ENCODE assay signal across 9 mouse cellular contexts in genomic region chr4:141120700-141121099, GRCm38 (mm10). TPM values are rescaled to one million over a fixed set of nuclear protein-coding genes. Genes with fewer than 3 reads are reported as not detected.
A peak's percentile ranks its signal among the peaks of the same experiment; 100 is the strongest.
DNase-seq lines count a peak whose midpoint lies in the region; ATAC-seq and TF ChIP-seq lines count a peak whose summit lies in the region.
"Had no signal": no experiment of that assay in that cellular context is flagged by ENCODE, and none has a peak within 500 bp of the region (broad histone marks: within the 10 kb centered on the region; RNA-seq: fewer than 3 reads in every experiment).

No protein-coding gene starts in this region.

- WGBS in embryonic facial prominence, embryonic 11.5 days, result 25% methylated on average over 11 of the region's 11 CpGs
- 23% methylated on average over 11 of the region's 11 CpGs for WGBS in hindbrain, postnatal 0 days
- 28% methylated on average over 11 of the region's 11 CpGs for WGBS in limb, embryonic 11.5 days
- 21% methylated on average over 11 of the region's 11 CpGs for WGBS in midbrain, embryonic 15.5 days

- peak; percentile 46; the same call in 1 of the 2 replicates for ATAC-seq in embryonic facial prominence, embryonic 11.5 days (replicated peaks; ENCODE audit: insufficient number of reproducible peaks, low FRiP score, low TSS enrichment, low read depth)
- peak; percentile 78 for ATAC-seq in hindbrain, postnatal 0 days
- ATAC-seq in limb, embryonic 11.5 days (ENCODE audit: insufficient number of reproducible peaks, low FRiP score, low TSS enrichment, low read depth), result peak; percentile 41; the same call in 1 of the 2 replicates
- ATAC-seq in midbrain, embryonic 15.5 days (replicated peaks), result 0 out of 2 replicates have a peak, but pooled peaks have one; percentile 66

- peak; percentile 90 for TF ChIP-seq CTCF in hindbrain, postnatal 0 days (IDR thresholded peaks at IDR 0.05; ENCODE audit: low read depth)

- no peak overlapping the region for H3K9ac ChIP-seq in embryonic facial prominence, embryonic 11.5 days (replicated peaks; ENCODE audit: low read length)
- no peak overlapping the region for H3K9ac ChIP-seq in hindbrain, postnatal 0 days (replicated peaks; ENCODE audit: low read length)
- no peak overlapping the region for H3K9ac ChIP-seq in limb, embryonic 11.5 days (ENCODE audit: low read length)
- H3K9ac ChIP-seq in midbrain, embryonic 15.5 days, result no peak overlapping the region

- H3K9me3 ChIP-seq in embryonic facial prominence, embryonic 11.5 days (replicated peaks; ENCODE audit: control insufficient read depth, low read length), result no peaks in the 10 kb centered on the region
- H3K9me3 ChIP-seq in hindbrain, postnatal 0 days (ENCODE audit: low read length), result no peaks in the 10 kb centered on the region
- no peaks in the 10 kb centered on the region for H3K9me3 ChIP-seq in limb, embryonic 11.5 days (ENCODE audit: control insufficient read depth, low read length)
- no peaks in the 10 kb centered on the region for H3K9me3 ChIP-seq in midbrain, embryonic 15.5 days

- H3K27ac ChIP-seq in embryonic facial prominence, embryonic 11.5 days (replicated peaks; ENCODE audit: low read depth, low read length), result no peak overlapping the region
- H3K27ac ChIP-seq in hindbrain, postnatal 0 days, result no peak overlapping the region
- H3K27ac ChIP-seq in limb, embryonic 11.5 days (replicated peaks; ENCODE audit: low read depth, low read length), result no peak overlapping the region
- H3K27ac ChIP-seq in midbrain, embryonic 15.5 days, result no peak overlapping the region

- no peaks in the 10 kb centered on the region for H3K27me3 ChIP-seq in embryonic facial prominence, embryonic 11.5 days (ENCODE audit: control insufficient read depth, insufficient read depth, low read length)
- no peaks in the 10 kb centered on the region for H3K27me3 ChIP-seq in hindbrain, postnatal 0 days (ENCODE audit: insufficient read depth, low read length)
- H3K27me3 ChIP-seq in limb, embryonic 11.5 days (ENCODE audit: control insufficient read depth, insufficient read depth, low read length), result no peaks in the 10 kb centered on the region
- H3K27me3 ChIP-seq in midbrain, embryonic 15.5 days (replicated peaks), result no peaks in the 10 kb centered on the region

- no peaks in the 10 kb centered on the region for H3K4me1 ChIP-seq in embryonic facial prominence, embryonic 11.5 days (ENCODE audit: control insufficient read depth, insufficient read depth, low read length)
- H3K4me1 ChIP-seq in hindbrain, postnatal 0 days (ENCODE audit: insufficient read depth, low read length), result no peaks in the 10 kb centered on the region; the same call in 1 of the 2 replicates
- no peaks in the 10 kb centered on the region for H3K4me1 ChIP-seq in limb, embryonic 11.5 days (ENCODE audit: control insufficient read depth, insufficient read depth, low read length)
- H3K4me1 ChIP-seq in midbrain, embryonic 15.5 days, result peaks cover 20% of the 10 kb centered on the region

- H3K4me3 ChIP-seq in embryonic facial prominence, embryonic 11.5 days (ENCODE audit: low read depth, low read length), result no peak overlapping the region
- H3K4me3 ChIP-seq in hindbrain, postnatal 0 days (ENCODE audit: low read length), result no peak overlapping the region
- H3K4me3 ChIP-seq in limb, embryonic 11.5 days (ENCODE audit: low read depth, low read length), result no peak overlapping the region
- H3K4me3 ChIP-seq in midbrain, embryonic 15.5 days, result no peak overlapping the region

- DNase-seq in adrenal gland, postnatal 10 days, result peak; percentile 75
- DNase-seq in adrenal gland, adult 2 months, result no peak
- peak; percentile 56 to 62 for DNase-seq in B cell, adult 2 months
- peak; percentile 80 for DNase-seq in embryonic facial prominence, embryonic 11.5 days (ENCODE audit: low spot score)
- DNase-seq in hindbrain, postnatal 0 days (ENCODE audit: low spot score), result peak; percentile 89
- peak; percentile 81 for DNase-seq in limb, embryonic 11.5 days (ENCODE audit: low spot score)
- DNase-seq in thymus, postnatal 10 days (ENCODE audit: low spot score in 2 of 2), result peak; percentile 38 to 75

- H3K4me2 ChIP-seq in embryonic facial prominence, embryonic 11.5 days (ENCODE audit: low read depth, low read length), result no peak overlapping the region
- no peak overlapping the region; the same call in 1 of the 2 replicates for H3K4me2 ChIP-seq in hindbrain, postnatal 0 days (ENCODE audit: low read depth, low read length)
- no peak overlapping the region for H3K4me2 ChIP-seq in limb, embryonic 11.5 days (ENCODE audit: low read depth, severe bottlenecking)
- H3K4me2 ChIP-seq in midbrain, embryonic 15.5 days, result no peak overlapping the region

- H3K36me3 ChIP-seq in embryonic facial prominence, embryonic 11.5 days (replicated peaks; ENCODE audit: control insufficient read depth, insufficient read depth, low read depth, low read length), result peaks cover 2% of the 10 kb centered on the region
- peaks cover 14% of the 10 kb centered on the region; the same call in 1 of the 2 replicates for H3K36me3 ChIP-seq in hindbrain, postnatal 0 days (ENCODE audit: insufficient read depth, low read length)
- peaks cover 9% of the 10 kb centered on the region; the same call in 1 of the 2 replicates for H3K36me3 ChIP-seq in limb, embryonic 11.5 days (ENCODE audit: control insufficient read depth, insufficient read depth, low read length)
- H3K36me3 ChIP-seq in midbrain, embryonic 15.5 days (replicated peaks), result peaks cover 15% of the 10 kb centered on the region; the same call in 1 of the 2 replicates

RNA-seq across cellular contexts. Expression of gene Szrd1, which starts 18.9 kb away (rescaled TPM):
- total RNA-seq in adrenal gland, postnatal 10 days (2021), result 100 to 1,000 TPM; 111 to 115 TPM
- total RNA-seq in adrenal gland, adult 2 months (2021), result 100 to 1,000 TPM; 130 to 135 TPM
- 65.0 and 75.7 TPM in 2 replicates for polyA plus RNA-seq in adrenal gland, adult 2 months (2012; rRNA removed)
- polyA plus RNA-seq in embryonic facial prominence, embryonic 11.5 days (2014; fragmentation: Nextera tagmentation; extraction: Ambion mirVana), result 36.3 and 36.6 TPM in 2 replicates
- total RNA-seq in hindbrain, postnatal 0 days (2014; rRNA removed), result 58.7 and 68.8 TPM in 2 replicates
- 16.5 and 17.0 TPM in 2 replicates for polyA plus RNA-seq in hindbrain, postnatal 0 days (2015; fragmentation: Nextera tagmentation; extraction: Ambion mirVana)
- 30.5 and 39.1 TPM in 2 replicates for polyA plus RNA-seq in limb, embryonic 11.5 days (2014; fragmentation: Nextera tagmentation; extraction: Ambion mirVana)
- 24.4 and 26.0 TPM in 2 replicates for polyA plus RNA-seq in midbrain, embryonic 15.5 days (2015; fragmentation: Nextera tagmentation; extraction: Ambion mirVana)

RNA-seq across cellular contexts. Expression of gene Fbxo42, which starts 27.0 kb away (rescaled TPM):
- 10 to 100 TPM; 16.6 to 21.2 TPM for total RNA-seq in adrenal gland, postnatal 10 days (2021)
- total RNA-seq in adrenal gland, adult 2 months (2021), result 10 to 100 TPM; 19.9 to 22.2 TPM
- 11.3 and 11.4 TPM in 2 replicates for polyA plus RNA-seq in adrenal gland, adult 2 months (2012; rRNA removed)
- polyA plus RNA-seq in embryonic facial prominence, embryonic 11.5 days (2014; fragmentation: Nextera tagmentation; extraction: Ambion mirVana), result 23.7 and 25.2 TPM in 2 replicates
- total RNA-seq in hindbrain, postnatal 0 days (2014; rRNA removed), result 20.8 and 22.5 TPM in 2 replicates
- 15.5 and 17.5 TPM in 2 replicates for polyA plus RNA-seq in hindbrain, postnatal 0 days (2015; fragmentation: Nextera tagmentation; extraction: Ambion mirVana)
- polyA plus RNA-seq in limb, embryonic 11.5 days (2014; fragmentation: Nextera tagmentation; extraction: Ambion mirVana), result 30.4 and 36.6 TPM in 2 replicates
- polyA plus RNA-seq in midbrain, embryonic 15.5 days (2015; fragmentation: Nextera tagmentation; extraction: Ambion mirVana), result 28.5 and 30.0 TPM in 2 replicates

RNA-seq across cellular contexts. Expression of gene Spata21, which starts 32.6 kb away (rescaled TPM):
- not detected for total RNA-seq in adrenal gland, postnatal 10 days (2021)
- total RNA-seq in adrenal gland, adult 2 months (2021), result not detected
- polyA plus RNA-seq in adrenal gland, adult 2 months (2012; rRNA removed), result not detected in 2 replicates
- polyA plus RNA-seq in embryonic facial prominence, embryonic 11.5 days (2014; fragmentation: Nextera tagmentation; extraction: Ambion mirVana), result not detected in 2 replicates
- total RNA-seq in hindbrain, postnatal 0 days (2014; rRNA removed), result 0.37 and 0.90 TPM in 2 replicates
- 0.84 and 1.6 TPM in 2 replicates for polyA plus RNA-seq in hindbrain, postnatal 0 days (2015; fragmentation: Nextera tagmentation; extraction: Ambion mirVana)
- polyA plus RNA-seq in limb, embryonic 11.5 days (2014; fragmentation: Nextera tagmentation; extraction: Ambion mirVana), result 0.32 TPM in 1 of 2 replicates, not detected in the other
- polyA plus RNA-seq in midbrain, embryonic 15.5 days (2015; fragmentation: Nextera tagmentation; extraction: Ambion mirVana), result 0.27 and 0.87 TPM in 2 replicates
- total RNA-seq: neutrophil, adult 5-6 weeks had no signal

RNA-seq across cellular contexts. Expression of gene Necap2, which starts 42.5 kb away (rescaled TPM):
- total RNA-seq in adrenal gland, postnatal 10 days (2021), result 10 to 100 TPM; 54.5 to 57.1 TPM
- 10 to 100 TPM; 55.8 to 65.3 TPM for total RNA-seq in adrenal gland, adult 2 months (2021)
- 54.8 and 63.7 TPM in 2 replicates for polyA plus RNA-seq in adrenal gland, adult 2 months (2012; rRNA removed)
- polyA plus RNA-seq in embryonic facial prominence, embryonic 11.5 days (2014; fragmentation: Nextera tagmentation; extraction: Ambion mirVana), result 57.0 and 64.9 TPM in 2 replicates
- total RNA-seq in hindbrain, postnatal 0 days (2014; rRNA removed), result 52.5 and 67.5 TPM in 2 replicates
- 51.5 and 51.8 TPM in 2 replicates for polyA plus RNA-seq in hindbrain, postnatal 0 days (2015; fragmentation: Nextera tagmentation; extraction: Ambion mirVana)
- polyA plus RNA-seq in limb, embryonic 11.5 days (2014; fragmentation: Nextera tagmentation; extraction: Ambion mirVana), result 65.0 and 71.0 TPM in 2 replicates
- 55.9 and 56.0 TPM in 2 replicates for polyA plus RNA-seq in midbrain, embryonic 15.5 days (2015; fragmentation: Nextera tagmentation; extraction: Ambion mirVana)
